Mouse (Mus musculus) G1E (cell line): ENCODE results near the gene Il34.

Experiments
- CTCF ChIP-seq: IDR thresholded peaks from 2 replicates; pipeline ENCODE4 v1.5.1; 2012; ENCODE audit warnings: low read depth, low read length, inconsistent platforms, mixed read lengths
- GATA1 ChIP-seq: IDR thresholded peaks from 2 replicates; pipeline ENCODE4 v1.6.1; 2012; ENCODE audit warnings: borderline replicate concordance, low read length, inconsistent platforms, mixed read lengths
- GATA2 ChIP-seq: IDR thresholded peaks from 2 replicates; pipeline ENCODE4 v1.6.1; 2012; ENCODE audit warnings: low read depth, low read length, inconsistent platforms, borderline replicate concordance
- POLR2AphosphoS5 ChIP-seq: IDR thresholded peaks from 2 replicates; pipeline ENCODE4 v1.6.1; 2012; ENCODE audit warnings: low read depth, low read length, inconsistent platforms; ENCODE audit not compliant: insufficient replicate concordance
- TAL1 ChIP-seq: conservative IDR thresholded peaks from 2 replicates; pipeline ENCODE4 v1.6.1; 2012; ENCODE audit warnings: low read depth, low read length, inconsistent platforms, mixed read lengths

DNA sequence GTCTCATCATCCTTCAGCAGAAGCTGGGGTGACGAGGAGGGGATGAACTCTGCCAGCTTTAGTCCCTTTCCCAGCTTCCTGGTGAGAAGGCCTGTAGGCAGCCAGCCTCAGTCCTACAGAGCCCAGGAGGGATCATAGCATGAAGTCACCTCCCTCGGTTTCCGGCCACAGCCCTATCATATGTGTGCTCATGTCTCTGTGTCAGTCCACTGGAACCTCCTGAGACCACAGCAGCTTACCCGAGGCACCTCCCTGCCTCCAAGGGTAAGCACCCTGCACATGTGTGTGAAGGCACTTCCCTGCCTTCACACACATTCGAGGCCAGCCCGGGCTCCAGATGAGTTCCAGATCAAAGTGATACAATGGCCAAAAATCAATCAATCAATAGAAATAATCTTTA, 15.5 kb downstream of the Il34 start:
- TF ChIP-seq CTCF (no peak), GATA2 (no peak), GATA1 (no peak), TAL1 (no peak), POLR2AphosphoS5 (no peak)
